Mouse (Mus musculus) embryo, embryonic 10 days (tissue): ENCODE measurements around the gene Vat1.
"Not testable (repeated sequence)": the region's sequence is repeated elsewhere in the genome, so short reads cannot be mapped to it uniquely, and the experiment has no call there.

Experiments
- DNase-seq: peaks from one replicate; pipeline ENCODE4 v3.0.0-alpha.2; 2015; ENCODE audit warnings: low spot score

Gene Vat1

DNA sequence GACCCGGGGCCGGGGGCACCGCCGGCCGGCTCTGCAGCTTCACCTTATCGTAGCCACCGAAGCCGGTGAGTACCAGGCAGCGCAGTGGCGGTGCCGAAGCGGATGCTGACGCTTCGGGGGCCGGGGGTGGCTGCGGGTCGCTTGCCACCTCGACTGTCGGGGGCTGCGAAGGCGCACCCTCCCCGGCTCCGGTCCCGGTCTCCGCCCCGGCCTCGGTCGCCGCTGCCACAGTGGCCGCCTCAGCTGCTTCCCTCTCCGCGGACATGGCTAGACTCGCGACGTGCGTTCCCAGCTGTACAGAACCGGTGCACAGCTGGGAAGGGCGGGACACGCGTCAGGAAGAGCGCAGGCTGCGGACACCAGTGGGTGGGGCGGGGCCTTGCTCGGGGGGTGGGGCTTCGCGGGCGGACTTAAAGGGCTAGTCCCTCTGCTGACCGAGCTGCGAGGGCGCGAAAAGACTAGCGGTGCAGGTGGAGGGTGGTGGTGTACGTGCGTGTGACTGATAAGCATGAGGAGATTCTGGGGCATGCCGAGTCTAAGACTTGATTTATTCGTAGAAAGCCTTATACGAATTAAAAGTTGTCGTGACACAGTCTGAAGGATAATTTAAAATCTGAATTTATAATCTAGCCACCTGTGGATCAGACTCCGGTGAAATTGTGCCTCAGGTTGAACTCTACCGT, at the start of gene Vat1:
Gene Vat1 (minus strand): TSS at position 362 of the 683 bp plus-strand sequence.
- DNase-seq, result peak; percentile 63

DNA sequence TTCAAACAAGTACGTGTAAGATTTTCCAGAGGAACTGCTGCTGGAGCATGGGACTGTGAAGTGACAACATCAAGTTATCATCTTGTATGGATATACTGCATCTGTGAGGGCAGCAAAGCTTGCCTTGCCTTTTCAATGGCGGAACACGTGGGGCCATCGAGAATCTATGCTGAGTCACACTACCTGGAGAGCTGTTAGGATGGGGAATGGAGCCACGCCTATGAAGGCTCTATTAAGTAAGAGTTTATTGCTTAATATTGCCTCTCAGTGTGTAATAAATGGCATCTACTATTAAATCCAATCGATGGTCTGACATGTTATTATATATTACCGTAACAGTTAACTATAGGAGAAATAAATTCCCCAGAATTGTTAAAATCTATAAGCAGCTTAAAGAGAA, 41.1 kb upstream of the Vat1 start:
- no peak for DNase-seq

DNA sequence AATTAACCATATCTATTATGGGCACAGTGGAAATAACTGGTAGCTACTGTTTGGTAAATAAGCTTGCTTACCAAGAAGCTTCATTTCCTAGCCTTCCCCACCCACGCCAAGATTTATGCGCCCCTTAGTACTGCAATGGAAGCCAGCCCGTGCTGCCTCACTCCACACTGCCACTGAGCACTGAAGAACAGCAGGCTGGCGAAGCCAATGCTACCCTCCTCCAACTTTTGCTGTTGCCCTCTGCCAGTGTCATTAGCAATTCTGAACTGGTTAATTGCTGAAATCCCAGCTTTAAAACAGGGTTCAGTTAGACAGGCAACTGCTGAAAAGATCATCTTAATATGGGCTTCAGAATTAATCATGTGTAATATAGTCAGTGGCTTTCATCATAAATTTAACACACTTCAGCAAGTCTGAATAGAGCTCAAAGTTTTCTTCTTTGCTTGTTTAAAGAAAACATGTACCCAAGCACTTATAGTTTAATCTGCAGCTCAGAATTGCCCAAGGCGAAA, 40.3 kb upstream of the Vat1 start:
- no peak for DNase-seq

DNA sequence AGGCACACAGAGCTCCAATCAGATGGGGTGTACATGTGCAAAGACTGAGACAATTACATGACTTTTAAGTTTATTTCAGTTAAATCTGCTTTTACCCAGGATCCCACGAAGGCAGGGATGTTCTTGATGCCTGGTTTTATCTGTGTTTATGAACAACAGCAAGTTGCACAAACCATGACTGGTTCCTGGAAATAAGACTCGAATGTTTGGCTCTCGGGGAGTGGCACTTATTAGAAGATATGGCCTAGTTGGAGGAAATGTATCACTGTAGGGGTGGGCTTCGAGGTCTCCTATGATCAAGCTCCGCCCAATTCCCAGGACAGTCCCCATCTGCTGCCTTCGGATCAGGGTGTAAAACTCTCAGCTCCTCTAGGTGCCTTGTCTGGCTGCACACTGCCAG, 20.1 kb upstream of the Vat1 start:
- no peak for DNase-seq

DNA sequence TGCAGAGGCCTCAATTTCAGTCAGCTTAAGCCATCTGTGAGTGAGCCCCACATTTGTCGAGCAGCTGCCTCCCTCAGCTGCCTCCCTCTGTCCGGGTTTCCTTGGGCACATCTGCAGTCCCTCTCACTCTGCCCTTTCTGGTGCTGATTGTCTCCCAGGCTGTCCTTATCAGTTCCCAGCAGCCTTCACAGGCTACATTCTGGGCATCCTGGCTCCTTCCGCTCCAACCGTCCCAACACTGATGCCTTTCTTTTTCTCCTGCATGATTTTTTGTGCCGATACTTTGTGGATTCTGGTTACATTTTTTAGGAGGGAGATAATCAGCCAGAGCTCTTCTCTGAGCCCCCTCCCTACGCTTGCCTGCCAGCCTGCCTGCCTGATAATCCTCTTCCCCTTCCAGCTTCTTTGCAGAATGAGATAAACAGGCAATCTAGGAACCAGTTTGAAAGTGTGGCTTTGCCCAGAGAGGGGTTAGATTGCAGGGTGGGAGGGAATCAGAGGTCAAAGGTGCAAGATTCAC, 19.5 kb upstream of the Vat1 start:
- no peak for DNase-seq

DNA sequence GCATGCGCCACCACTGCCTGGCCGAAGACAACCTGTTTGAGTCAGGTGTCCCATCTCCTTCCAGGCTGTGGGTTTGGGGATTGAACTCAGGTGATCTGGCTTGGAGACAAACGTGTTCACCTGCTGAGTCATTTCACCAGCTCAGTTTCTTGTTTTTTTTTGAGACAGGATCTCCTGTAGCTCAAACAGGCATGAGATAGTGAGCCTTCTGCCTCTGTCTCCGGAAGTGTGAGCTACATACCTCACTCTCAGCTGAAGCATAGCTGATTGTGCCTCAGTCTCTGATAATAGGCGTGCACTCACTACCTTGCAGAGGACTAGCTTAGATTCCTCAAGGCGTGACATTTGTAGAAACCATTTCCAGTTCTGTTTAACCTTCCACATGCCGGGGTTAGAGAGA, 18.8 kb upstream of the Vat1 start:
- DNase-seq, result no peak

DNA sequence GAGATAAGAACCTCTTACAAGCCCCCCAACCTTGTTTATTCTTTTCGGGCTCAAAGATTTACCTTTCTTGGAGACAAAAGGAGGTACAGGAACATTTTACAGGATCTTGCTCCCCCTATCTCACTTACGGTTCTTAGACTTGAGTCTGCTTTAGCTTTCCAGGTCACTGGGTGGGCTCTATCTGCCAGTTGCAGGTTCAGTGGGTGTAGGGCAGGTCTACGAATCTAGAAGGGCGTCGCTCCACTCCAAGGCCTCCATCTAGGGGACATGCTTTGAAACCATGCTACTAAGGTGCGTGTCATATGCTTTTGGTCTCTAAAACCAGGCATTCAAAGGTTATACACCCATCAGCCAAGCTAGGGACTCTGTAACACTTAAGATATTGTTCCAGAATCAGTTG, 18.2 kb upstream of the Vat1 start:
- no peak for DNase-seq

DNA sequence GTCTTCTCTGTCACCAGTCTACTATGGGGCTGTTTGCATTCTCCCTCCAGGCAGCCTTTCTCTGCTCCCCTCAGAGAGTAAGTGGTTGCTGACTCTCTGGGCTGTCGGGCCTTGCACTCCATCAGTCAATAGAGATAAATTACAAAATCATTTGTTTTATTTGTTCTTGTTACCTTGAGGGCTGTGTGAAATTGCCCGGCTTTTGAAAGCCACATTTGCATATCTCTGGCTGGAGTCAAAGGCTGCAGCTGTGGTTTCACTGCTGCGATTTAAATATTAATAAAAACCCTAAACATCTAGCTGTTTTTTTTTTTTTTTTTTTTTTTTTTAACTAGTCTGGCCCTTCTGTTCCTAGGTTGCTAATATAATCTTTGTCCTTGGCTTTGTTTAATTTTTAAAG, 17.8 kb upstream of the Vat1 start:
- no peak for DNase-seq

DNA sequence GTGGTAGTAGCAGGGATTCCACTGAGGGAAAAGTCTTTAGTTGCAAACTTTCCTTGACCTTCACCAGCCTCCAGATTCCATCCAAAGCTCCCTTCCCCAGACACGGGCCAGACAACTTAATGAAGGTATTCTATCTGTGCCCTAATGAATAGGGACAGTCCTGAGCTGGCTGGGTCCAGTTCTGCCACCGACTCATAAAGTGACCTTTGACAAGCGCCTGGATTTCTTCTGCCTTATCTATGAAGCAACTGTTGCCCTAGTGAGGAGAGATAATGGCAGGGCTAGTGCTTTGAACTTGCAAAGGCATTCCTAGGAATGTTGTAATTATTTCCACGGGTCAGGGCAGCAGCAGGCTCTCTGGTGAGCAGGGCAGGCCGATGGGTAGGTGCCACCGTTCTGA, 14.9 kb upstream of the Vat1 start:
- no peak for DNase-seq

DNA sequence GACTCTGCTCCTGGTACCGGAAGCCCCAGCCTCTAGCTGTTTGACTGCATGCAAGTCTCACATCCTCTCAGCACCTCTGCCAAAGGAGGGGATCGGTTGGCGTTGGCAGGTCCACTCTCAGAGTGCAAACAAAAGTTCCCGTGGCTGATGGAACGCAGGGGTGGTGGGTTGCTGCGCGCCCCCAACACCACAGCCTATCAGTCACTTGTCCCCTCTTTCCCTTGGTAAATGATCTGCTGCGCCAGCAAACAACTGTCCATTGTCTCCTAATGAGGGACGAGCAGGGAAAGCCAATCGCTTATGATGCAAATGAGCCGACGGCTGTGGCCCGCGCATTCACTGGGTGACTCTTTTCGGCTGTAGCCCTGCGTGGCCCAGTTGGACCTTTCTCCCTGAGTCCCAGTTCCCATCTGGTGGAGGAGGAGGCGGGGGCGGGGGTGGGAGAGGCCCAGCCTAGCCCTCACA, 13.2 kb upstream of the Vat1 start:
- DNase-seq, result peak; percentile 81

DNA sequence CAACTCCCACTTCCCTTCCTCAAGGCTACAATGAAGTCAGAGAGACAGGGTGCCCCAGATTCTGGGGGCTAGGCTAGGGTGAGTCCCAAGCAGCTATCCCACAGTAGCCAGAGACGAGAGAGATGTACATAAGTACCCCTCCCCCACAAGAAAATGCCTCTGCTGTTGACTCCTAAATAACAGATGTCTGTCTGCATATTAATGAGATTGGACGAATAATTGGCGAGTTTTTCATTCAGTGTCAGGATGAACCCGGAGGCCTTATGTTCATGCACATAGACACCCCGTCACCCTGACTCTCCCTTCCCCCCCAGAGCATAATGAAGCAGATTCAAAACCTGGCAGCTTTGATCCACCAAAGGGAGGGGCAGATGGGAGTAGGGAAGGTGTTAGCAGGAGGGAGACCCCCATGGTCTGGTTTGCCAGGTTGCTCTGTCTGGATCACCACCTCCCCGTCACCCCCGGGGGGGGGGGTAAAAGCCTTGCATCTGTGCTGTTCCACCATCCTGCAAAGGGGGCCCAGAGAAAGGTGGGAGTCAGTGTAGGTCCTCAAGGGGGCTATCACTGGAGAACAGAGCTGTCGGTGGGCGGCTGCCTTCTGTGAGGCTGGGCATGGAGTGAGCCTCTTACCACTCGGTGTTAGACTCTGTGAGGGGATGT, 11.7 kb upstream of the Vat1 start:
- DNase-seq, result no peak

DNA sequence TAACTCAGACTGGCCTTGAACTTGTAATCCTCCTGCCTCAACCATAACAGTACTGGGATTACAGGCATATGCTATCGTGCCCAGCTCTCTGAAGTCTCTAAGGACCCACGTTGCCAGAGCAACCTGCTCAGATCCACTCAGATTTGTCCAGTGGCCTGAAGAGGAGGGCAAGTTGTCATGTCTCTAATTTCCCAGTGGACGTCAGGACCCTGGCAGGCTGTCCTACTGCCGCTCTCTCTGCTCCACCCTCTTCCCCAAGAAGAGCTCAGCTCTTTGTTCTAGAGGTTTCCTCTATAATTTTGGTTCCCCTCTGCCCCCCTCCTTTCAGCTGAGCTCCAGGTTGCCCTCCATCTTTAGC, 11.1 kb upstream of the Vat1 start:
- peak; percentile 44 for DNase-seq

DNA sequence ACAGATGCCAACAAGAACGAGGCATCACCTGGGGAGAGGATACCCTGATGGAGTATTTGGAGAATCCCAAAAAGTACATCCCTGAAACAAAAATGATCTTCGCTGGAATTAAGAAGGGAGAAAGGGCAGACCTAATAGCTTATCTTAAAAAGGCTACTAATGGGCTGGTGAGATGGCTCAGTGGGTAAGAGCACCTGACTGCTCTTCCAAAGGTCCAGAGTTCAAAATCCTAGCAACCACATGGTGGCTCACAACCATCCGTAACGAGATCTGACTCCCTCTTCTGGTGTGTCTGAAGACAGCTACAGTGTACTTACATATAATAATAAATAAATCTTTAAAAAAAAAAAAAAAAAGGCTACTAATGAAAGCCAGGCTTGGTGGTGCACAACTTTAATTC, 10.3 kb upstream of the Vat1 start:
- not testable (repeated sequence) for DNase-seq

DNA sequence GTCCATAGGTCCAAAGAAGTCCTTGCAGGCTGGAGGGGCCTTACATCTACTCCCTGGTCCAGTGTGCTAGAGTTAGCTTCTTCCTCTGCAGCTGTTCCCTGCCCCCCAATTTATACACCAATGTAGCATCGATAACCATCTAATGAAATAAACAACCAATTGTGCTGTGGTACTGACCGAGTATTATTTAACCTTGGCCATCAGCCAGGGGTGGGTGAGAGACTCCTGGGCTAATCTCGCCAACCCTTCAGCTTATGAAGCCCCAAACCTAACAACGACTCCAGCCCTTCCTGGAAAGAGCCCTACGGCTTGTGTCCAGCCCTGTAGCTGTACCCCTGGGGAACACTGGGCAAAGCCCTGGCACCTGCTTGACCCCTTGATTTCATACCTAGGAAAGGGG, 8.3 kb upstream of the Vat1 start:
- no peak for DNase-seq

DNA sequence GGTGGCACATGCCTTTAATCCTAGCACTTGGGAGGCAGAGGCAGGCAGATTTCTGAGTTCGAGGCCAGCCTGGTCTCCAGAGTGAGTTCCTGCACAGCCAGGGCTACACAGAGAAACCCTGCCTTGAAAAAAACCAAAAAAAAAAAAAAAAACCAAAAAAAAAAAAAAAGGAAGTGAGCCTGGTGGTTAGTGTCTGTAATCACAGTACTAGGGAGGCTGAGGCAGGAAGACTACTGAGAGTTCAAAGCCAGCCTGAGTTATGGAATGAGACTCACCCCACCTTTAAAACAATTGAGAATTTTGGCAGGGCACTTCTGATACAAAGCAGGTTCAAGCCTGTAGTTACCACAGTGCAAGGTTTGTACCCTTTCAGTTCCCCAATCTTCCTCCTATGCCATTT, 7.7 kb upstream of the Vat1 start:
- not testable (repeated sequence) for DNase-seq

DNA sequence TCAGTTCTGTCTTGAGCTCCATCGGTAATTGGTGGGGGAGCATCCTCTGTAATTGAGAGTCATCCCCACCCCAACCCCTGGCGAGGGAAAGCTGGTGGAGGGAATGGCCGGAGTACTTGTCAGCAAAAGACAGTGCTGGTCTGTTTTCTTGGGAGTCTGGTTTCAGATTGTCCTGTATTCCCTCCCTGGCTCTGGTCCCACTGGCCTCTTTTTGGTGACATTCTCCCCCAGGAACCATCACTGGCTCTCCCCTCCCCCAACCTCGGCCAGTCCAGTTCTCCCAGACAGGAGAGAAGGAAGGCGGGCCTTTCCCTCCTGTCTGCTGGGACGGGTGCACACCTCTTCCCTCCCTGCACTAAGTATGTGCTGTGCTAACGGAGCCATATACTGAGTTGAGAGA, 6.3 kb upstream of the Vat1 start:
- DNase-seq, result no peak

DNA sequence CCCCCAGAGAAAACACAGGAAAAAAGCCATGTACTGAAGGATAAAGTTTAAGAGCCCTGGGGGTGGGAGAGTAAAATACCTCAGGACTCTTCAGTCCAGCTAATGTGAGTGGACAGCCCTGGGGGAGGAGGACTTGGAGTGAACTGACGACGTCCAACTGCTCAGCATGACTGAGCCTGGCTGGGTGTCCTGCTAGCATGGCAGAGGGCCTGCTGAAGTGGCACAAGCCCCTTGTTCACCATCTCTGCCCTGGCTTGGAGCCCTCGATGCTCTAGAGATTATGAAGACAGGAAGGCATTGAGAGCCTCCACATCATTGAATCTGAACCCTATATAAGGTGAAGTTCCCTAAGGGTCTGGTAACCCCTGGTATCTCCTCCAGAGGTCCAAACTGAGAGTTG, 5.9 kb upstream of the Vat1 start:
- no peak for DNase-seq

DNA sequence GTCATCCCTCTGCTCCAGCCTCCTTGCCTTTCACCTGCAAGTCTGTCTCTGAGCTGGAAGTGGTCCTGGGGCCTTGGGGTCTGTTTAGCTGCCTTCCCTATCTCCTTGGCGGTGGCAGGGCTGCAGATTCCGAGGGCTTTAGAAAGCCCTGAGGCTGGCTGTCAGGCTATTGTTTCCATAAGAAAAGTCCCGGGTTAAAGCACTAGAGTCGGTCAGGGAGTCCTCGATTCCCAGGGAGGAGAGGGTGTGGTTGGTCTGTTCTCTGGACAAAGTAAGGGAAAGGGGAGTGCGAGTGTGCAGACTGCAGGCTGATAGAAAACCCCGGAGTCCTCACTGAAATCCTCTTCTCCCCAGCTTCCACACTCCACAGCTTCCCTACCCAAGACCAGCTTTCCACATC, 4.2 kb upstream of the Vat1 start:
- no peak for DNase-seq

DNA sequence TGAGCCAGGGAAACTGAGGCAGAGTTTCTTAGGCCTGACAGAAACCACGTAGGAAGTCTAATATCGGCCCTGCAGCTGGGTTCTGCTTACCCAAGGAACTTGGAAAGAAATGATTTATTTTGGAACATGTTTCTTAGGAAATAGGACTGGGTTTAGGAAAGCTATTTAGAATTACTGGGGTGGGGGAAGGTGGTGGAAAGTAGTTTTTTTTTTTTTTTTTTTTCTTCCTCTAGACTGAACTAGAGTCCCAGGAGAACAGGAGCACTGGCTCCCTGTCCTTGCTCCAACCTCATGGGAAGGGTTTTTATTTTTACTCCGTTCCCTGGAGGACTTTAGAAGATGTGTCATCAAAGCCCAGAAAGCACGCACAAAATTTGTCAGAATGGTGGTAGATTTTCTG, 3.1 kb upstream of the Vat1 start:
- no peak for DNase-seq

DNA sequence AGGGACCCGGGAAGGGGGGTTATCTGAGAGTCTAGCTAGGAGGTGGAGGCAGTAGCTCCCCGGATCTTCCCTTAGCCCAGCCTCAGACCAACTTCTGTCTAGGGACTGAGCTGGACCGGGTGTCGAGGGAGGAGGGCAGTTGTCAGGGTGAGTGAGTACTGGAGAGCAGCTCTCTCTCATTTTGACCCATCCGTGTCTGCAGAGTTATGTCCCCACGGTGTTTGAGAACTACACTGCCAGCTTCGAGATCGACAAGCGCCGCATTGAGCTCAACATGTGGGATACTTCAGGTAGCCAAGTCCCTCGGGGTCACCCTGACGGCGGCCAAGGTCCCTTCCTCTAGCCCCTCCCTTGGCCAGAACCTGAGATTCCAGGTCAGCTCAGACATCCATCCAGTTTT, 2.7 kb upstream of the Vat1 start:
- DNase-seq, result no peak

DNA sequence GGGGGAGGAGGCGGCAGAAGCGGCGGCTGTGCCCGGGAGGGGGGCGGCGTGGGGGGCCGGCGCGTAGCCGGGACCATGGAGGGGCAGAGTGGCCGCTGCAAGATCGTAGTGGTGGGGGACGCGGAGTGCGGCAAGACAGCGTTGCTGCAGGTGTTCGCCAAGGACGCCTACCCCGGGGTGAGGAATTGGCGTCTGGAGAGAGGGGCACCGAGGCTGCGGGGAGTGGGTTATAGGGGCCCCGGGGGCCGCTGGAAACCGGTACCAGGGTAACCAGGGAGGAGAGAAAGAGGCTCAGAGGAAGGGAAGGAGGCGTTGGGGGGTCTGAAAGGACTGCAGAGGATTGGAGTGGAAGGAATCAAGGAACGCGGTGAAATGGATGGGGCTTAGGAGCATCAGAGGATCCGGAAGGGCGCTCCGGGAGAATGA, 2.2 kb upstream of the Vat1 start:
- DNase-seq, result no peak

DNA sequence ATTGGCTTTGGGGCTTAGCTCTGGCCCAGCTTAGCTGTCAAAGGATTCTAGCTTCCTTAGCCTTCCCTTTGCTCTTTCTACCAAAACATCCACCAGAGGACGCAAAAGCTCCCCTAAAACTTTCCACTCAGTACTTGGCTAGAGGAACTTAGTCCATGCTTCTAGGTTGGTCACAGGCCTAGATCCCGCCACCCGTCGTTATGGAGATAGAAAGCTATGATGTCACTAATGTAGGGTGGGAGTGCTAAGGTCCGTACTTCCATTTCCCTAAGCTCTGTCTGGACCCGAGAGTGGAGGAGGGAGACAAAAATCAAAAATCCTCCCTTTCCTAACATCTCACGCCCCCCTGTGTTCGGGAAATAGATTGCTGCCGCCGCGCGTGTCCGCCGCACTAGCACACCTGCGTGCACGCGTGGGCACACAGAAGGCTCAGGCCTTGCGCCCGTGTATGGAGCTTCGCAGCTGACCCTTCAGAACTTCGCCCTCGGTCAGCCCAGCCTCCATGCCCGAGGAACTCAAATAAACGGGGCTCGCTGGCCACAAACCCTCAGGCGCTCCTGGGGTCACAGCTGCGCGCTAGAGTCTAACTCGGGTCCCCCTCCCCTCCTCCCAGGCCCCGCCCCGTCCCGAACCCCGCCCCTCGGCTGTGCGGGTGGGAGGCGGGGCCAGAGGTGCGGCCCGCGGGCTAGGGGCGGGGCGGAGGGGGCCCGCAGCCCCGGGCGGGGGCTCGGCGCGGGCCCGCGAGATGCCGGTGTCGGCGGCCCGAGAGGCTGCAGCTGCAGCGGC, 1.6 kb upstream of the Vat1 start:
- peak; percentile 77 for DNase-seq

DNA sequence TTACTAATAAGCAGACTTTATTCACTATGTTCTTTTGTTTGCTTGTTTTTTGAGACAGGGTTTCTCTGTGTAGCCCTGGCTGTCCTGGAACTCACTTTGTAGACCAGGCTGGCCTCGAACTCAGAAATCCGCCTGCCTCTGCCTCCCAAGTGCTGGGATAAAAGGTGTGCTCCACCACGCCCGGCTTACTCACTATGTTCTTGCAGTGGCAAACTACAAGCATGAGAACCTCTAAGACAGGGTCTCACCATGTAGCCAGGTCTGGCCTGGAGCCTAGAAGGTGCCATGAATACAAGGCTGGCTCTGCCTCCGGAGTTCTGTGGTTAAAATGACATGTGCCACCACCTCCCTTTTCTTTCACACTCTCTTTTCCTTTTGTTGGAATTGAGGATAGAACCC, 521 bp upstream of the Vat1 start:
- DNase-seq, result not testable (repeated sequence)
